Mouse (Mus musculus) kidney, postnatal 4 days (tissue): Measurements from ENCODE around the gene Olfr668.
"Not testable (repeated sequence)": the region's sequence is repeated elsewhere in the genome, so short reads cannot be mapped to it uniquely, and the experiment has no call there.

Source experiments
- DNase-seq, 2 experiments: peaks; one replicate each; pipeline ENCODE4 v3.0.0; 2021; ENCODE audit warnings: mixed read lengths in 2 of 2

Gene Olfr668

DNA sequence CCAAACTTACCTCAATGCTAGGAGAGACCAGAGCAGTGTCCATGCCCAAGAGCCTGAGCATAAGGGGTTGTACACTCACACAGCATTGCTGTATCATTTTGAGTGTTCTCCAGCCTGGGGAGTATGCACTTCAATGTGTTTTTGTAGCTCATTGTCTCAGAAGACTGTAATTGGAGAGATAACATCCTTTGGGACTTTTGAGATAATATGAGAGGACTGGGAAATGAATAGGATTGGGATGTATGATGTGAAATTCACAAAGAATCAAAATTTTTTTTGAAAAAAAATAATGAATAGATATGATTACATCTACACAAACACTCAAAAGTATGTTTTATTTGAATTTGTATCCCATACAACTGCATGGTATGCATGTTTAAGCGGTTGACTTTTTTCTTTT, at the start of gene Olfr668:
Olfr668 (minus strand) TSS at position 101 of the 400 bp plus-strand sequence.
- no peak for DNase-seq

DNA sequence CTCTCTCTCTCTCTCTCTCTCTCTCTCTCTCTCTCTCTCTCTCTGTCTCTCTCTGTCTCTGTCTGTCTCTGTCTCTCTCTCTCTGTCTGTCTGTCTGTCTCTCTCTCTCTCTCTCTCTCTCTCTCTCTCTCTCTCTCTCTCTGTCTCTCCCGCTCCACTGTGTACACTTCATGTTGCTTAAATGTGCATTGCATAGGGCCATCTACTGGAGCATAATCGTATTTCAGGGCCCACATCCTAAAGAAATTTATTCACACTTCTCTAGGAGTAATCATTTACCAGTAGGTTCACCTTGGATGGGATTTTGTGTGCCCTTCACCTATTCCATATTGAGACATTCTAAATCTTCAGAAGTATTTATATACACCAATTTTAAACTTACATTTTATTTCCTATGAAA, 44.6 kb upstream of the Olfr668 start:
- not testable (repeated sequence) for DNase-seq

- DNase-seq: no peak
These were observed 34.7 kb upstream of the Olfr668 start, which contains the start of gene Olfr670 for GRCm38 (mm10) chr7:104962520-104962919. Gene Olfr670 (minus strand): TSS chr7:104962620.

DNA sequence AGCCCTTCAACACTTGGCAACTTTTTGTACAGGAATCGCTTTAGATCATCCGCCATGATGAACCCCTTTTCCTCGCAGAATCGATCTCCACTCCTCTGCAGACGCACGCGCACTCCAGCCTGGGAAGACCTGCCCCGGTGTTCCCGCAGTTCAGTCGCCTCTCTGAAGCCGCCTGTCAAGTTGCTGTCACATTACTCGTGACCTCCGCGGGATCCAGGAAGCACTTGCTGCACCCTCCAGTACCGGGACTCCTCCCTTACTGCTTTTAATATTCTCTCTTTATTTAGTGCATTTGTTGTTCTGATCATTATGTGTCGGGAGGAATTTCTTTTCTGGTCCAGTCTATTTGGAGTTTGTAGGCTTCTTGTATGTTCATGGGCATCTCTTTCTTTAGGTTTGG, 22.4 kb upstream of the Olfr668 start:
- not testable (repeated sequence) for DNase-seq

DNA sequence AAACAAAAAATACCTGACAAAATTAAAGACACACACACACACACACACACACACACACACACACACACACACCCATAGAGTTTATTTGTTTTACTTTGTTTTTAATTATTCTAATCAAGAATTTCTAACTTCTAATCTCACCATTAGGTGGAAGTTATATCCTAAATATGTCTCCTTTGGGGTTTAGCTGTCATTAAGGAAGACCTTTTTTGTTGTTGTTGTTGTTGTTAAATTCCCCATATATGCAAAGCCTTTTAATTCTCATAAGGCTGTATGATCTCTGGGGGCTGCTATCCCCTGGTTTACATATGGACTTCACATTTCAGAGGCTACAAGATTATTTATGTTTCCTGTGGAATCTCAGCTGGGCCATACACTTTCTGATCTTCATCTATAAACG, 6.1 kb upstream of the Olfr668 start, which contains the start of gene Olfr669:
Olfr669 (plus strand) TSS at position 301 of the 400 bp plus-strand sequence.
- no peak for DNase-seq

- DNase-seq: no peak
These were observed 6.5 kb downstream of the Olfr668 start, which contains the start of gene Olfr667 for GRCm38 (mm10) chr7:104921382-104921781. Gene Olfr667 (minus strand): TSS chr7:104921482.

DNA sequence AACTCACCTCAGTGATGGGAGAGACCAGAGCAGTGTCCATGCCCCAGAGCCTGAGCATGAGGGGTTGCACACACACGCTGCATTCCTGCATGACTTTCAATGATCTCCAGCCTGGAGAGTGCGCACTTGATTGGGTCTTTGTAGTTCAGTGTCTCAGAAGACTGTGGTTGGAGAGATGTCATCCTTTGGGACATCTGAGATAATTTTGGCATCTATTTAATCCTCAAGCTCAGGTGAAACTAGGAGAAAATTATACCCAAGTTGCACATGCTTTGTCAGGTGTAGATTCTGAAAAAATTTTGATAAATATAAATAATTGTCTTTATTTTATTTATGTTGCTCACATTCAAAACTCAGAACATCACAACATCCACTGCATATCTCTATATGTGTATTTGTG, 32.0 kb downstream of the Olfr668 start, which contains the start of gene Olfr666:
Olfr666 (minus strand) TSS at position 101 of the 400 bp plus-strand sequence.
- no peak for DNase-seq

DNA sequence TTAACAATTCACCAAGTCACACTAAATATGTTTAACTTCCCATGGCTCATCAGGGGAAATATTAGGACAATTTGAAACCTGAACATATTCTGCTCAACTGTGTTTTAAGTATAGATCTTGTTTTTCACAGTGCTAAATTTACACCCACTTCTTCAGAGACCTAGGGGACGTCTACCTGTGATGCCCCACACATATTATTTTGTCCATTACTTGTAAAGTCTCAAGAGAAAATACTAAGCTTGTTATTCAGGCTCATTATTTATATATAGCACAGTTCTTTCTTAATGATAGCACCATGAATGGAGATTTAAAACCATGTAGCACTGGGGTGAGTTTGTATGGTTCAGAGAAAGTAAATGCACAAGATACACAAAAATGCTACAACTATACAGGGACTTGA, 50.1 kb downstream of the Olfr668 start, which contains the start of gene Olfr665:
Olfr665 (plus strand) TSS at position 301 of the 400 bp plus-strand sequence.
- DNase-seq: no peak
